Mouse (Mus musculus): ENCODE measurements around the gene Wnt5b.

- TF ChIP-seq CTCF (IDR thresholded peaks at IDR 0.05; ENCODE audit: extremely low read depth, insufficient read length, insufficient replicate concordance, low read depth, low read length) = no peak
- TF ChIP-seq POLR2A (IDR thresholded peaks at IDR 0.05; ENCODE audit: low read depth, low read length) = no peak
Measured at GRCm38 (mm10) chr6:119543803-119544517, at the start of gene Wnt5b.

Data from small intestine, adult 2 months (tissue).